Mouse (Mus musculus): Measurements from ENCODE around the gene Camk2g.
A peak's percentile ranks its signal among the peaks of the same experiment; 100 is the strongest.
"Not testable (repeated sequence)": the region's sequence is repeated elsewhere in the genome, so short reads cannot be mapped to it uniquely, and the experiment has no call there.

Gene Camk2g

DNA sequence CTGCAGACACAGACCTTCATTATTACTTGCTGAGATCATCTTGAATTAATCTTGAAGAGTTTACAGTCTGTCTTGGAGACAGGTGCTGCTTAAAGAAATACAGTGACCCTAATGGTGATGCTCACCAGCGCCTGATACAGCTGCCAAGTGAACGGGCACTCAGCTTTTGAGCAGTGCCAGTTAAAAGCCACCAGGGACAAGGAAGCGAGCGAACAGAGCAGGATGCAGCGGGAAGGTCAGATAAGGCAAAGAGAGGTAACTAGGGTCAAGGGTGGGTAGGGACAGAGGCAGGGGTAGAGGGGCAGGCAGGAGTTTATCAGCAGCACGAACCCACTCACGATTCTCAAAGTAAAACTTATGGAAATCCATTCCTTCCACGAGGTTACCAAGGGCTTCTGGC is 55.4 kb downstream of the Camk2g start:
- no peak for DNase-seq (ENCODE audit: low spot score)

DNA sequence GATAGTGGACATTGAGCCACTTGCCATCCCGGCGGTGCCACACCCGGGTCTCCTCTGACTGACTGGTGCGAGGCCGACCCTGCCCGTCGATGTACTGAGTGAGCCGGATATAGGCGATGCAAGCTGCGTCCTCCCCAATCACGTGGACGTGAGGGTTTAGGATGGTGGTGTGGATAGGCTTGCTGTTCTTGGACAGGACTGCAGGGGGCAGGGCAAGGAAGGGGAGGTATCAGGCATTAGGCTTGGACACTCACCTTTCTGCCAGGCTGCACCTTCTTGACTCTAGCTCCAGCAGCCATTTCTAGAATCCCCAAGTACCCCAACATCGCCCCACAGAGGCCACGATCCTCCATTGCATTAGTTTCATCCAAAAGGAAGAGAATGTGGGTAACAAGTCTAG is 56.6 kb downstream of the Camk2g start:
- peak; percentile 16 for DNase-seq (ENCODE audit: low spot score)

DNA sequence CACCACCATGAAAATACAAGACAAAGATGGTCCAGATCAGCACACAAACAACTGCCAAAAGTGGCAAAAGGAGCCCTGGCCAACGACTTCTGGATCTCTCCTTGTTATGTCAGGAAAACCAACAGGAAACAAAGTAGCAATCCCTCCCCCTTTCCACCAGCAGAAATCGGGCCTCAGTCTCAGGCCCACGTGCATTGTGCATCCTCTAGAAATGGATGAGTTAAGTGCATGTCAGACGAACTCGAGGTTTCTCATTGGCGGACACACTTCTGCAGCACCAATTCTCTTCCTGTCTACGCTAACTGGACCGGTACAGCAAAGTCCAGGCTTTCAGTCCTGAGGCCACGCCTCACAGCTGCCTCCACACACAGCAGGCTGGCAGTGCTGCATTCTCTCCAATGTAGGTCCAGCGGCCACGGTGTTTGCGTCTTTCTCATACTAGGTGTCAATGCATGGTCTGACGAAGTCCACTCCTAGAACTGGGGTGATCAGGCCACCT is 57.9 kb downstream of the Camk2g start:
- DNase-seq (ENCODE audit: low spot score), result no peak

DNA sequence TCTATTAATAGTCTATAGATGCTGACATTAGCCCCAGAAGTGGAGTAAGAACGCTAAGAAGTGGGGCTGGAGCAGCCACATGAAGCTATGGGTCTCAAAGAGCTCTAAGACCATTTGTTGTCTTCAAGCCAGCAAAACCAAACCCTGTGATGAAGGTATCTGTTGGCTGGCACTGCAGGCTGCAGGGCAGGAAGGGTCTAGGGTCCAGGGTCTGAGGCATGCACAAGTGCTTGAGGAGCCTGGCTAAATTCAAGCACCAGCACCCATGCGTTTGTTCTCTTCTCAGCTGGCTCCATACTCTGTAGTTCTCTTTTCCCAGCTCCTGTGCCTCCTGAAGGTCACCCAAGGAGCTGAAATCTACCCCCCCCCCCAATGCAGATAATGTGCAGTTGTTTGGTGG is 58.8 kb downstream of the Camk2g start:
- DNase-seq (ENCODE audit: low spot score), result no peak

DNA sequence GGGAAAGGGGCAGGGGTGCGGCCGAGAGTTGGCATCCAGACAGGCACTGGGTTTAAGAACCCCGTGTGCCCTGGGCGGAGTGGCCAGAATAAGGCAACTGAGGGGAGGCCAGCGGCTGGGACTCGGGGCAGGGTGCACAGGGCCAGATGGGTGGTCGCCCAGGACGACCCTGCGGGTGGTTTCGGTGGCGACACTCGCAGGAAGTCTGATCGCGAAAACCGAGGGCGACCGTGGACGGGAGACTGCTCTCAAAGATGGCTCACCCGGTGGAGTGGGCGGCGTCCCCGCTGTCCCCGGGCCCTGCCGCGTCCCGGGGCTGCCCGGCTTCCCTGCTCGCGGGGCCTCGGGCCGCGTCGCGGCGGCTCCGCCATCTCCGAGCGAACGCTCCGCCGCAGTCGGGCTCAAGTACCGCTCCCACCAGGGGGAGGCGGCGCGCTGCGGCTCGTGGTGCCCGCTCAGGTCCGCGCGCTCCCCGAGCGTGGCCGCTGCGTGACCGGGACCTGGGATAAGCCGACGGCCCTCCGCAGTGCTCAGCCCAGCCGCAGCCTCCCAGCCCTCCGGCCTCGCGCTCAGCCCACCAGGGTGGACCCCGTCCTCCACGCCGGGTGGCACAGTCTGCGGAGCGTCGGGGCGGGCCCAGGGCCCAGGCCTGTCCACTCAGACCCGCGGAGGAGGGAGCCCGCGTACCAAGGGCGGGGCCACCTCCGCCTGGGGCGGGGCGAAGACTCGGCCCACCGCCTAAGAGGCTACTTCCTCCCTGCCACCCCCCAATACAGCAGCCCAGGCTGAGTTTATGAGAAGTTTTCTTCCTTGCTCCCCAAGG is 59.7 kb downstream of the Camk2g start, which contains the start of gene Ndst2:
Gene Ndst2 (minus strand): TSS at position 611 of the 823 bp plus-strand sequence.
- peak; percentile 75 for DNase-seq (ENCODE audit: low spot score)

DNA sequence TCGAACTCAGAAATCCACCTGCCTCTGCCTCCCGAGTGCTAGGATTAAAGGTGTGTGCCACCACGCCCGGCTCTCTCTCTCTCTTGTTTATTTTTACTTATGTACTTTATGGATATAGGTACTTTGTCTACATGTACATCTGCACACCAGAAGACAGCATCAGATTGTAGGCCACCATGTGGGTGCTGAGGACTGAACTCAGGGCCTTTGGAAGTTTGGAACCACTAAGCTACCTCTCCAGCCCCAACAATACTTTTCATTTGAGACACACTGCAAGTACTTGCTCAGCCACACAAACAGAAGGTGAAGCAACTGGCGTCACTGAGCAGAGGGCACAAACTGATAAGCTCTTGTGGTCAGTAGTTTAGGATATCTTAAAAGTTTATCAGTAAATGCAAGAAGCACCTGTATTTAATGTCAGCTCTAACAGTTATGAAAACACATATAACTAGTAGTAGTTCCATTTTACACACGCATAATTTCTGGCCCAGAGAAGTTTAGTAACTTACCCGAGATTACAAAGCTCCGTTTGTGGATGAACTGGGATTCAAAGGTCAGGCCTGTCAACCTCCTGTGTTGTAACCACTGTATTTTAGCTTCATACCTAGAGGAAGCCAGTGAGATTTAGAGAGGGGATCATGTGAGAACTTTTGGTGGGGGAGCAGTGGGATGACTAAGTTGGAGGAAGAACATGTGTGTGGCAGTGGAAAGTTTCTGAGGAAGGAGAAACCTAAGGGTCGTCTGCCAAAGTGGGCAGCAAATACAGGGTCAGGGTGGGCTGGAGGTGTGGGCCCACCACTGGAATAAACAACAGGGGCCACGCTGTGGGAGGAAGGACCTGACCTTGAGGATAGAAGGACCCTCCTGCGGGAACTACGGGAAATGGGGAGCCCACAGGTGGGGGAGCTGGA is 60.6 kb downstream of the Camk2g start:
- DNase-seq (ENCODE audit: low spot score), result peak; percentile 11

DNA sequence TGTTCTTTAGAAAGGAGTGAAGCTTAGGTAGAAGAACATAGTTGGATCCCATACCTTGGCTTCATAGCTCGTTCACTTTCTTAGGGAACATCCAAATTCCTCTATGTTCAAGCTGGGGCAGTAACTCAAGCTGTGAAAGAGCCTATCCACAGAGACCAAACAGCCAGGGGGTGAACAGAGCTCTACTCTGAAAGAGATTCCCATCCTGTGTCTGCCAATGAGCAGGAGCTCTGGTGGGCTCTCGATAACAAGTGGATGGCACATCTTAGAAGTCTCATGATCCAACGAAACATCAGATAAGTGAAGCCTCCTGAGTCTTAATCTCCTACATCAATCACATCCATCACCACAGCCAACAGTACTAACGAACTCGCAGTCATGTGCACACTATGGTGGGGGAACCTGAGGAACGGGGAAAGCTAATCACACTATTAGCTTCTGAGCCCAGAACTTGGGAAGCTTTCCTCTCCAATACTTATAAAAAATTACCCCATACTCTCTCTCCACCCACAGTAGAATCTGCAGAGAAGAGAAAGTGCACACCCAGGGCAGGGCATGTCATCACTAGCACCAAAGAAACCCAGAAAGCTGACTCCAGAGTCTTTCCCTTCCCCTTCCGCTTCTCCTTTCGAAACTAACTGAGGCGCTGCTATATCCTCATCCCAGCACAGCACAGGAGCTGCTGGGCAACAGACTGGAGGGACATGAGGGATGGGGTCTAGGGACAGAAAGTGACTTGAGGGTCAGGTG is 62.9 kb downstream of the Camk2g start:
- DNase-seq (ENCODE audit: low spot score), result no peak

DNA sequence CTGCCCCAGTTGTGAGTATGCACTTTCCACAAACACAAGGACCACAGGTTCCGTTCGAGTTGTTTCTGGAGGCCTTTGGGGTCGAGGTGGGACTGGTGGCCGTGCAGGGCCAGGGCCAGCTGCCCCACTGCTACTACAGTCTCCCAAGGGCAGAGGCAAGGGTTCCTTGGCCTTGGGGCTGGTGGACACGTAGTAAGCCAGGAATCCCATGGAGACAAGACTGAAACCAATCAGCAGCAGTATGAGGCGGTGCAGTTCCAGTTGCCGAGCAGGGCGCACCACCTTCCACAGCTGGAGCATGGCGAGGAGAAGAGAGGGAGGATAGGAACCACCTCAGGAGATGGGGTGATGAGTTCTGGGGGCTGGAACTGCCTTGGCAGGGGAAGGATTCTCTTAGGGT is 64.0 kb downstream of the Camk2g start:
- DNase-seq (ENCODE audit: low spot score), result no peak

DNA sequence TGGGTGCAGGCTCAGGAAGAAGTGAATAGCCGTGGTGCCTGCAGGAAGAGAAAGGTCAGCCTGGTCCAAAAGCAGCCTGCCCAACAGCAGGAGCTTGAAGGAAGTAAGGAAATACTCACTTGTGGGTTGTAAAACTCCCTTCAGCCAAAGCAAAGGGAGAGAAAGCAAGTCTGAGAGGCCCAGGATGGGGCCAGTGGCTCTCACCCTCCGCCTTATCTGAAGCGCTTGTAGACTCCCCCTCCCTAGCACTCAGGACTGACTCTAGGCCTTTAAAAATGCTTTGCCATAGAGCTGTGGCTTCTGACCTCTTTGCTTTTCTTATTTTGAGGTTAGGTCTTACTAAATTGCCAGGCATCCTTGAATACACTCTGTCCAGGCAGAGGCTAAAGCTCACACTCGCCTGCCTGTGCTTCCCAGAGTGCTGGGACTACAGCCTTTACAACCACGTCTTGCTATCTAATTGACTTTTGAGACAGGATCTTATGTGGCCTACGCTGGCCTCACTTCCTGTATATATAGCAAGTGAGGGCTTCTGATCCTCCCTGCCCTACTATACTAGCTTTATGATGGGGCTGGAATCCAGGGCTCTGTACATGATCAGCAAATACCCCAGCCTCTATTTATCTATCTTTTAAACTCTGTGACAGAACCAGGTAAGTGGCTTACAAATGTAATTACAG is 68.1 kb downstream of the Camk2g start:
- DNase-seq (ENCODE audit: low spot score), result no peak

DNA sequence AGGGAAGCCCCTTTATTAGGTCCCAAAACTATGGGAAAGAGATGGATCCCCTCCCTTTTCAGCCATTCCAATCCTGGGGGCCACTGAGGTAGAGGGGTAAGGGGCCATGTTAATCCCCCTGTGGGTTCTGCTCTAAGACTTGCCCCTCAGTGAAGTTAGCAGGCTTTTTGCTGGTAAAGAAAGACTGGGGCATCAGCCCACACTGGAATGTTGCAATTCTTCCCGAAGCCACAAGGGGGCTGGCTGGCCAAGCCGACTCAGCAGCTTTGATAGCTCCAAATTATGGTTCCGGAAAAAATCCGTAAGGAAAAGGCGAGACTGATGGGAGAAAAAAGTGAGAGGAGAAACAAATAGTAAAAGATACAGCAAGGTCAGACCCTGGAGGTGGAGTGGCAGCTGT is 69.8 kb downstream of the Camk2g start:
- DNase-seq (ENCODE audit: low spot score), result peak; percentile 54

DNA sequence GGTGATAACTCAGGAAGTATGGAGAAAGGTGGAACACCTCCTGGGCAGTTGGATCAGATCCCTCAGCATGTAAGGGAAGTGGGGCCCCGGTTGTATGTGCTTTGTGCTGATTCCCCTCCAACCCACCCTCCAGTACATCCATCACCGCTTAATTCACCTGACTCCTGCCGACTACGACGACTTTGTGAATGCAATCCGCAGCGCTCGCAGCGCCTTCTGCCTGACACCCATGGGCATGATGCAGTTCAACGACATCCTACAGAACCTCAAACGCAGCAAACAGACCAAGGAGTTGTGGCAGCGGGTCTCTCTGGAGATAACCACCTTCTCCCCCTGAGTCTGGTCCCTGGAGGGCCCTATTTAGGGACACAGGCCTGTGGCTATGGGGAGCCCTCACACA is 70.9 kb downstream of the Camk2g start:
- no peak for DNase-seq (ENCODE audit: low spot score)

DNA sequence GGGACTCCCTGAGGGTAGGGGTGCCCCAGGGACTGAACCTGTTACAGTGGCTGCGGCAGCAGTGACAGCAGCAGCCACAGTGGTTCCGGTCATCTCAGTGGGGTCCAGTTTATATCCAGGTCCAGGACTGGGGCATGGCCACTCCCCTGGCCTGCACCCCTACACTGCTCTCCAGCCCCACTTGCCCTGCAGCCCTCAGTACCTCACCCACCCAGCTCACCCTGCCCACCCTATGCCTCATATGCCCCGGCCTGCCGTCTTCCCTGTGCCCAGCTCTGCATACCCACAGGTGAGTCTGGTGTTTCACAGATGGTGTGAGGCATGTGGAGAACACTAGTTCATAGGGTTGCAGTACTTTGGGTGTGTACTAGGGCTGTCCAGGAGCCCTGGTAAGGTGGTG is 72.5 kb downstream of the Camk2g start:
- no peak for DNase-seq (ENCODE audit: low spot score)

DNA sequence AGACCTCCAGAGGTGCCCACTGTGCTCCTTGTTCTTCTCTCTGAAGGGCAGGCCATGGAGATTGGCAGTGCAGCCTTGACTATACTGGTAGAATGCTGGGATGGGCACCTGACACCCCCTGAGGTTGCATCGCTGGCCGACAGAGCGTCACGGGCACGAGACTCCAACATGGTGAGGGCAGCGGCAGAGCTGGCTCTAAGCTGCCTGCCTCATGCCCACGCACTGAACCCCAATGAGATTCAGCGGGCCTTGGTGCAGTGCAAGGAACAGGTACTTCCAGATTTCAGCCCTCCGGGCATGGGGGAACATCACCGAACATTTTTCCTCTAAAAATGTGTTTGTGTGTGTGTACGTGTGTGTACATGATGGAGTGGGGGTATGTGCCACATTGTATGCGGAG is 74.1 kb downstream of the Camk2g start:
- DNase-seq (ENCODE audit: low spot score), result no peak

DNA sequence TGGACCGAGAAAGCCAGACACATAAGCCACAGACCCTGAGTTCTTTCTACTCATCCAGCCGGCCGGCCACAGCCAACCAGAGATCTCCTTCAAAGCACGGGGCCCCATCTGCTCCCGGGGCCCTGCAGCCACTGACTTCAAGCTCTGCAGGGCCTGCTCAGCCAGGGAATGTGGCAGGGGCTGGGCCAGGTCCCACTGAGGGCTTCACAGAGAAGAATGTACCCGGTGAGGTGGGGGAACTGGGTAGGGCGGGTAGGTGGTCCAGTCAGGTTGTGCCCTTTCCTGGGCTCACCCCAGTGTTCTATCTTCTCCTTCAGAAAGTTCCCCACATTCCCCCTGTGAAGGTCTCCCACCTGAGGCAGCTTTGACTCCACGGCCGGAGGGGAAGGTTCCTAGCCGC is 75.4 kb downstream of the Camk2g start:
- no peak for DNase-seq (ENCODE audit: low spot score)

DNA sequence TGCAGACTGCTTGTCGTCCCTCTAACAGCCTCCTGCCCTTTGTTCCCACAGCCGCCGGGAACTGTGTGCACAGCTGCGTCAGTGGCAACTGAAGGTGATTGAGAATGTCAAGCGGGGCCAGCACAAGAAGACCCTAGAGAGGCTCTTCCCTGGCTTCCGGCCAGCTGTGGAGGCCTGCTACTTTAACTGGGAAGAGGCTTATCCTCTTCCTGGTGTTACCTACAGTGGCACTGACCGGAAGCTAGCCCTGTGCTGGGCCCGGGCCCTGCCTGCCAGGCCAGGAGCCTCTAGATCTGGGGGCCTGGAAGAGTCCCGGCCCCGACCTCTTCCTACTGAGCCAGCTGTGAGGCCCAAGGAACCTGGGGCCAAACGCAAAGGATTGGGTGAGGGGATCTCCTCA is 80.1 kb downstream of the Camk2g start:
- DNase-seq (ENCODE audit: low spot score), result no peak

DNA sequence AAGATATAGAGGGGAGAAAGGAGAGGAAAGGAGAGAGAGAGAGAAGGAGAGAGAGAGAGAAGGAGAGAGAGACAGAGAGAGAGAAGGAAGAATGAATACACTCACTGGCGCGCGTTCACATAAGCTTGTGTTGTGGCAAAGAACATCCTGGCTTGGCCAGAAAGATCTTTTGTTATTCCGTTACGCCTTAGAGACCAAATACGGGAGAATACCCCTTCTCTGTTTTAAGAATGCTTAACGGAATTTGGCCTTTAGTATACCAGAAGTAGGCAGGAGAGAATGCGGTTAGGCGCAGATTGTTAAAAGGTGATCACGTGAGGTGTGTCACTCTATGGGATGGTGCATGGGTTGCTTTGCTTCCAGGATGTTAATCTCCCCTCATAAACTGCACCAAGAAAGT is 85.6 kb downstream of the Camk2g start:
- no peak for DNase-seq (ENCODE audit: low spot score)

DNA sequence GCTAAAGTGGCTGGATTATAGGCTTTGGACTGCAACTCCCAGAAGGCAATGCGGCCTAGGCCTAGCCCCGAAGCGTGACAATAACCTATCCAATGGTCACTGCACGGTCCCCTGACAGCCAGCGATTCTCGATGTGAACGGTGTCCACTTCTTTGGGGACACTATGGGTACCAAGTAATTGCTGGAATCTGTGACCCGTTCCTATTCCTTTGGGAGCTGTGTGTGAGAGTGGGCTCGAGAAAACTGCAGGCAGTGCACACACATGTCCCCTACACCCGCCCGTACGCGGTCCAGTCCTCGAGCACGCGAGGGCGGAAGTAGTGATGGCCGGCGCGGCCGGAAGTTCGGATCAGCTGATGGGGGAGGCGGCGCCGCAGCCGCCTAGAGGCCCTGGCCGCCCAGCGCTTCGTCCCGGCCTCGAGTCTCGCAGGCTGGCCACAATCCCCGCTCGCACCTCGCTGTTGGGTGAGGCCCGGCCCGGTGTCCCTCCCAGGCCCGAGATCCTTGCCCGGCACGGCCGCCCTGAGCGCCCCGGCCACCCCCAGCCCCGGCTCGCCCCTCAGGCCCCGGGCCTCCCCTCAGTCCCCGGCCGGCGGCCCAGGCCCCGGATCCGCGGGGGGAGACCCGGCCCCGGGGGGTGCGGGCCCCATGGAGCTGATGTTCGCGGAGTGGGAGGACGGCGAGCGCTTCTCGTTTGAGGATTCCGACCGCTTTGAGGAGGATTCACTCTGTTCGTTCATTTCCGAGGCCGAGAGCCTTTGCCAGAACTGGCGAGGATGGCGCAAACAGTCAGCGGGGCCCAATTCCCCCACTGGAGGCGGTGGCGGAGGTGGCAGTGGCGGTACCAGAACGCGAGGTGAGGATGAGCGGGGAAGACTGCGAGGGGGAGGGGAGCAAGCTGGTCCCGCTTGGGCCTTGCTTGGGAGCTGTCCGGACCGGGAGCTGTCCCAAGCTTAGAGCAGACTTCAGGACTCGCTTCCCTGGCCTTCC is 86.4 kb downstream of the Camk2g start, which contains the start of gene Zswim8:
Gene Zswim8 (plus strand): TSS at position 352 of the 990 bp plus-strand sequence.
- peak; percentile 85 for DNase-seq (ENCODE audit: low spot score)

DNA sequence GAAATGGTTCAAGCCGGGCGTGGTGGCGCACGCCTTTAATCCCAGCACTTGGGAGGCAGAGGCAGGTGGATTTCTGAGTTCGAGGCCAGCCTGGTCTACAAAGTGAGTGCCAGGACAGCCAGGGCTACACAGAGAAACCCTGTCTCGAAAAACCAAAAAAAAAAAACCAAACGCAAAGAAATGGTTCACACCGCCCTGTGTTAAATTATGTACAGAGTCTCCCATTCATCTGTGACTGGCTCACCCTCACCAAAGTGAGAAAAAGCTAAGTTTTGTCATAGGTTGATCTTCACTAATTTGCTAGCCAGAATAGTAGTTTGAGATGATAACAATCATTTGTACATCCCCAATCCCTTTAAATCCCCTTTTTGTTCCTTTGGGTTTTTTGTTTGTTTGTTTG is 90.4 kb downstream of the Camk2g start:
- not testable (repeated sequence) for DNase-seq (ENCODE audit: low spot score)

DNA sequence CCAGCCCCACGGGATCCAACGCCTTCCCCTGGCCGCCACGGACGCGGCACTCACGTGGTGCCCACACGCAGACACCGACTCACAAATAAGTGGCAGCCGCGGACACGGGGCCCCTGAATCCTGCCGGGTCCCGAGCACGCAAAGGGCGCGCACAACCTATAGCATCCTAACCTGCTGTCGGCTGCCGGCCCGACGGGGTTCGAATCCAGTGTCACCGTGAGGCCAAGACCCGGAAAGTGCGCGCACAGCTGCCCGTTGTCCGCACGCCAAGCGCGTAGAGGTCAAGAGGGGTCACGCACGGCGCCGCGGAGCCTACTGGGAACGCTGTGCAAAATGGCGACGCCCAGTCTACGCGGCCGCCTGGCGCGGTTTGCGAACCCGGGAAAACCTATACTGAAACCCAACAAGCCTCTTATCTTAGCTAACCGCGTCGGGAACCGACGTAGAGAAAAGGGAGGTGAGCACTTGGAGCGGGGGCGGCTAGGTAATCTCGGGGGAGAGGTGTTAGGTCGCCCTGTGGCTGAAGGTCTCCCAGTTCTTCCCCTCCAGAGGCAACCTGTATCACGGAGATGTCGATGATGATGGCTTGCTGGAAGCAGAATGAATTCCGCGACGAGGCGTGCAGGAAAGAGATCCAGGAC is 91.0 kb downstream of the Camk2g start, which contains the start of gene Chchd1:
Gene Chchd1 (plus strand): TSS at position 266 of the 641 bp plus-strand sequence.
- DNase-seq (ENCODE audit: low spot score), result peak; percentile 79
